In genomic region chr17:6172440-6172839, GRCm38 (mm10) we compare ENCODE assay signal across 8 mouse cellular contexts.
DNase-seq lines count a peak whose midpoint lies in the region; ATAC-seq and TF ChIP-seq lines count a peak whose summit lies in the region.

No protein-coding gene starts in this region.

- H3K4me3 ChIP-seq in heart, adult 2 months, result no peak overlapping the region
- H3K4me3 ChIP-seq in heart, embryonic 14.5 days (ENCODE audit: control insufficient read depth in 1 of 2, insufficient read depth in 1 of 2, low read depth in 1 of 2, low read length in 2 of 2), result no peak overlapping the region

- WGBS in heart, adult 2 months, result 13% methylated on average over 7 of the region's 7 CpGs
- 56% methylated on average over 7 of the region's 7 CpGs for WGBS in heart, embryonic 14.5 days

- no peak for TF ChIP-seq POLR2A in heart, adult 2 months (IDR thresholded peaks at IDR 0.05; ENCODE audit: insufficient read depth, low read depth, low read length)

- peaks cover 5% of the 10 kb centered on the region for H3K79me2 ChIP-seq in heart, adult 2 months (replicated peaks; ENCODE audit: control insufficient read depth, insufficient read depth, low read length)

- TF ChIP-seq EP300 in heart, adult 2 months (IDR thresholded peaks at IDR 0.05; ENCODE audit: insufficient read depth, low read depth, low read length), result no peak

- no peak for TF ChIP-seq CTCF in heart, adult 2 months (IDR thresholded peaks at IDR 0.05)

- no peak for ATAC-seq in heart, embryonic 14.5 days (ENCODE audit: insufficient number of reproducible peaks, insufficient read depth, low FRiP score, low read depth)
- peak; percentile 49 for ATAC-seq in megakaryocyte, adult 5-6 weeks (ENCODE audit: poor library complexity, severe bottlenecking)

- H3K9me3 ChIP-seq in heart, embryonic 14.5 days (ENCODE audit: control insufficient read depth, low read length), result no peaks in the 10 kb centered on the region

- peak overlapping the region; percentile 67 for H3K27ac ChIP-seq in heart, adult 2 months
- H3K27ac ChIP-seq in heart, embryonic 14.5 days (replicated peaks in 1 of 2; ENCODE audit: control insufficient read depth in 1 of 2, insufficient read depth in 1 of 2, low read depth in 2 of 2, low read length in 2 of 2), result peak overlapping the region; percentile 75 to 85

- H3K4me2 ChIP-seq in heart, embryonic 14.5 days (ENCODE audit: low read length), result peak overlapping the region; percentile 51

- peaks cover 15% of the 10 kb centered on the region for H3K36me3 ChIP-seq in heart, adult 2 months (ENCODE audit: control insufficient read depth, insufficient read depth, low read length)
- peaks cover 8% of the 10 kb centered on the region; the same call in 1 of the 2 replicates for H3K36me3 ChIP-seq in heart, embryonic 14.5 days (ENCODE audit: control insufficient read depth, insufficient read depth, low read length)

- H3K4me1 ChIP-seq in heart, adult 2 months (ENCODE audit: control insufficient read depth, insufficient read depth, low read length), result peaks cover 16% of the 10 kb centered on the region
- peaks cover 2 to 20% of the 10 kb centered on the region in 2 experiments for H3K4me1 ChIP-seq in heart, embryonic 14.5 days (ENCODE audit: control insufficient read depth in 2 of 2, insufficient read depth in 2 of 2, low read length in 2 of 2)

- no peaks in the 10 kb centered on the region for H3K27me3 ChIP-seq in heart, adult 2 months (ENCODE audit: control insufficient read depth, insufficient read depth, low read length)
- H3K27me3 ChIP-seq in heart, embryonic 14.5 days (ENCODE audit: control insufficient read depth, insufficient read depth, low read length), result no peaks in the 10 kb centered on the region

- intact Hi-C loops in heart, adult 2 months (cut with DNase I), result loop anchor here (5.0 kb wide), 1 partner anchor 65 kb away; the partner anchor contains the start of gene Tulp4

- no peak overlapping the region for H3K9ac ChIP-seq in heart, adult 2 months (ENCODE audit: low read depth, low read length)
- H3K9ac ChIP-seq in heart, embryonic 14.5 days (ENCODE audit: low read length), result 0 out of 2 replicates have a peak overlapping the region, but pooled peaks have one; percentile 27

- DNase-seq in heart, adult 2 months, result no peak
- no peak for DNase-seq in heart, adult 8-10 months (ENCODE audit: low spot score)
- peak; percentile 68 for DNase-seq in A20 (ENCODE audit: low read depth, low spot score)
- DNase-seq in urinary bladder, postnatal 25 days (ENCODE audit: low spot score), result no peak
- DNase-seq in embryo, embryonic 10 days (ENCODE audit: low spot score), result no peak
- DNase-seq in right cerebral cortex, postnatal 10 days (ENCODE audit: low spot score in 2 of 2), result no peak
